Mouse (Mus musculus): ENCODE results near the gene Fkbp6. TPM values are rescaled to one million over a fixed set of nuclear protein-coding genes. Genes with fewer than 3 reads are reported as not detected.

Gene Fkbp6
- polyA plus RNA-seq, 1 experiment from 2014 or later, result 1.2 TPM

DNA sequence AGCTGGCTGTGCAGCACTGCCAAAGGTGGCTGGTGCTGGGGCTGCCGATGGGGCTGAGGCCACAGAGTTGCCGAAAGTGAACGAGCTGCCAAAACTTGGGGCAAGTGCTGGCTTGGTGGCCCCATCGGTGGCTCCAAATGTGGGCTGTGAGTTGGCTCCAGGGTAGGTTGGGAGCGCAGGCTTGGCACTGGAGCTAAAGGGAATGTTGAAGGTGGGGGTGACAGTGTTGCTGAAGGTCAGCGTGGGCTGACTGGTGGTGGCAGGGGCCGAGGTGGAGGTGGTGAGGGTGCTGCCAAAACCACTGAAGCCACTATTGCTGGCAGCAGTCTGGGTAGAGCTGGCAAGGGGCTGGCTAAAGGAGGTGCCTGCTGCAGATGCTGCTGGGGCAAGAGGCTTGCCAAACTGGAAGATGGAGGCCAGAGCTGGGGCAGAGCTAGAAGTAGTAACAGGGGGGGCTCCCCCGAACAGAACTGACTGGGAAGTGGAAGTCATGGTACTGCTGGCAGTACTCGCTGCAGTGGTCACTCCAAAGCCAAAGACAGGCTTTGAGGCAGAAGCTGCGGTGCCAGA lies 31.6 kb upstream of the Fkbp6 start:
- Histone ChIP-seq H3K4me1 (replicated peaks; ENCODE audit: control insufficient read depth, insufficient read depth) (no peaks in the 10 kb centered on the region), H3K27ac (replicated peaks) (no peak overlapping the region), H3K9me3 (ENCODE audit: control insufficient read depth, low read length) (no peaks in the 10 kb centered on the region), H3K4me2 (replicated peaks; ENCODE audit: low read depth) (no peak overlapping the region), H3K36me3 (ENCODE audit: control insufficient read depth, insufficient read depth, low read length) (peaks cover 66% of the 10 kb centered on the region), H3K4me3 (ENCODE audit: low read depth, low read length) (no peak overlapping the region), H3K9ac (ENCODE audit: low read length) (no peak overlapping the region), H3K27me3 (ENCODE audit: control insufficient read depth, insufficient read depth, low read length) (no peaks in the 10 kb centered on the region)
- WGBS, result 98% methylated on average over 10 of the region's 10 CpGs
- TF ChIP-seq CTCF (IDR thresholded peaks at IDR 0.05; ENCODE audit: low read depth), result no peak
- TF ChIP-seq EP300 (optimal IDR thresholded peaks at IDR 0.05), result no peak
- DNase-seq (ENCODE audit: low spot score) (no peak), ATAC-seq (ENCODE audit: low FRiP score, low TSS enrichment) (no peak)

DNA sequence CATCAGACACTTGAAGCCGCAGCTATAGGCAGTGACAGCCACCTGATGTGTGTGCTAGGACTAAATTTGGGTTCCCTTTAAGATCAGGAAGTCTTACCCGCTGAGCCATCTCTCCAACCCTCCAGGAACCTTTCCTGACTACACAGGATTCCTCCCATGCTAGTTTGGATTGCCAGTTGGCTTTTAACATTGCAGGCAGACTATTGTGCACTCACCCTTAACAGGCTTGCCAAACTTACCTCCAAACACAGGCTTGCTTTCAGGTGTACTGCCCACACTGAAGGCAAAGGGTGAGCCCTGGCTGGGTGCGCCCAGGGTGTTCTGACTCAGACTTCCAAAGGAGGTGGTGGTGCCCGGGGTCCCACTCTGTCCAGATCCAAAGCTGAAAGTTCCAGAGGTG lies 30.8 kb upstream of the Fkbp6 start:
- TF ChIP-seq CTCF (IDR thresholded peaks at IDR 0.05; ENCODE audit: low read depth) (no peak), EP300 (optimal IDR thresholded peaks at IDR 0.05) (no peak)
- Histone ChIP-seq H3K27ac (replicated peaks) (no peak overlapping the region), H3K4me1 (replicated peaks; ENCODE audit: control insufficient read depth, insufficient read depth) (no peaks in the 10 kb centered on the region), H3K9me3 (ENCODE audit: control insufficient read depth, low read length) (no peaks in the 10 kb centered on the region), H3K27me3 (ENCODE audit: control insufficient read depth, insufficient read depth, low read length) (no peaks in the 10 kb centered on the region), H3K4me3 (ENCODE audit: low read depth, low read length) (no peak overlapping the region), H3K9ac (ENCODE audit: low read length) (no peak overlapping the region), H3K36me3 (ENCODE audit: control insufficient read depth, insufficient read depth, low read length) (peaks cover 71% of the 10 kb centered on the region), H3K4me2 (replicated peaks; ENCODE audit: low read depth) (no peak overlapping the region)
- 93% methylated on average over 4 of the region's 4 CpGs for WGBS
- ATAC-seq (ENCODE audit: low FRiP score, low TSS enrichment) (no peak), DNase-seq (ENCODE audit: low spot score) (no peak)

DNA sequence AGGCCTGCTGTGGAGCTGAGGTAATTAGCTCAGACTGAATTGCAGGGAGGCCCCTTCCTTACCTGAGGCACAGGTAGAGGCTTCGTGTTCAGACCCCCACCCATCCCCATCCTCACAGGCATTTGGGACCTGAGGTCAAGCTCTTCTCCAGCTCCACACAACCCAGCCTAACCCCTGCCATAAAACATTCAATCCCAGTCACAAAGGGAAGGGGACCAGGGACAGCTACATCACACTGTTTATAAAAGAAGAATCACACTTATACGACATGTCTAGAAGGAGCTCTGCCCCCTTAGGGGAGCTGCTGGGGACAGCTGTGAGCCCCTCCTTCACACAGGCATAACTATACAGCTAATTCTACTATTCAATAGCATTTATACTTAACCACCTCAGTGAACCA lies 26.5 kb upstream of the Fkbp6 start:
- Histone ChIP-seq H3K4me3 (ENCODE audit: low read depth, low read length) (no peak overlapping the region), H3K36me3 (ENCODE audit: control insufficient read depth, insufficient read depth, low read length) (peaks cover 54% of the 10 kb centered on the region), H3K4me2 (replicated peaks; ENCODE audit: low read depth) (no peak overlapping the region), H3K27ac (replicated peaks) (no peak overlapping the region), H3K27me3 (ENCODE audit: control insufficient read depth, insufficient read depth, low read length) (no peaks in the 10 kb centered on the region), H3K9me3 (ENCODE audit: control insufficient read depth, low read length) (no peaks in the 10 kb centered on the region), H3K9ac (ENCODE audit: low read length) (no peak overlapping the region), H3K4me1 (replicated peaks; ENCODE audit: control insufficient read depth, insufficient read depth) (no peaks in the 10 kb centered on the region)
- ATAC-seq (ENCODE audit: low FRiP score, low TSS enrichment) (no peak), DNase-seq (ENCODE audit: low spot score) (no peak)
- TF ChIP-seq EP300 (optimal IDR thresholded peaks at IDR 0.05), result no peak
- 59% methylated on average over 2 of the region's 2 CpGs for WGBS

DNA sequence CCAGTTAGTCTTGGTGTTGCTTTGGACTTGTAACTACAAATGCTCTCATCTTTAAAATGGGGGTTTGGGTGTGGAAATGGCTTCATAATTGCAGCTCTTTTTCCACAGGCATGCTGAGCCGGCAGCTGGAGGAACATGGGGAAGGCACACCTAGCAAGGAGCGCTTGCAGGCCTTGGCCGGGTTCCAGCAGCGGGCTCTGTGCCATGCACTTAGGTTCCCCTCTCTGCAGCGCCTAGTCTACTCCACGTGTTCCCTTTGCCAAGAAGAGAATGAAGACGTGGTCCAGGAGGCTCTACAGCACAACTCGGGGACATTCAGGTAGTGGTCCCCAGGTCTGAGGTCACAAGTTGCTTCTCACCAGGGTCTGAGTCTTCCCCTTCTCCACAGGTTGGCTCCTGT lies 25.3 kb upstream of the Fkbp6 start:
- no peak for ATAC-seq (ENCODE audit: low FRiP score, low TSS enrichment)
- WGBS, result 38% methylated on average over 8 of the region's 8 CpGs
- no peak overlapping the region for H3K4me3 ChIP-seq (ENCODE audit: low read depth, low read length)
- peaks cover 2% of the 10 kb centered on the region; the same call in 1 of the 2 replicates for H3K4me1 ChIP-seq (replicated peaks; ENCODE audit: control insufficient read depth, insufficient read depth)
- H3K9ac ChIP-seq (ENCODE audit: low read length), result no peak overlapping the region
- no peak for TF ChIP-seq CTCF (IDR thresholded peaks at IDR 0.05; ENCODE audit: low read depth)
- no peak for TF ChIP-seq EP300 (optimal IDR thresholded peaks at IDR 0.05)
- H3K9me3 ChIP-seq (ENCODE audit: control insufficient read depth, low read length), result no peaks in the 10 kb centered on the region
- DNase-seq (ENCODE audit: low spot score), result peak; percentile 76
- H3K27me3 ChIP-seq (ENCODE audit: control insufficient read depth, insufficient read depth, low read length), result no peaks in the 10 kb centered on the region
- no peak overlapping the region for H3K27ac ChIP-seq (replicated peaks)
- H3K4me2 ChIP-seq (replicated peaks; ENCODE audit: low read depth), result no peak overlapping the region
- peaks cover 46% of the 10 kb centered on the region for H3K36me3 ChIP-seq (ENCODE audit: control insufficient read depth, insufficient read depth, low read length)

DNA sequence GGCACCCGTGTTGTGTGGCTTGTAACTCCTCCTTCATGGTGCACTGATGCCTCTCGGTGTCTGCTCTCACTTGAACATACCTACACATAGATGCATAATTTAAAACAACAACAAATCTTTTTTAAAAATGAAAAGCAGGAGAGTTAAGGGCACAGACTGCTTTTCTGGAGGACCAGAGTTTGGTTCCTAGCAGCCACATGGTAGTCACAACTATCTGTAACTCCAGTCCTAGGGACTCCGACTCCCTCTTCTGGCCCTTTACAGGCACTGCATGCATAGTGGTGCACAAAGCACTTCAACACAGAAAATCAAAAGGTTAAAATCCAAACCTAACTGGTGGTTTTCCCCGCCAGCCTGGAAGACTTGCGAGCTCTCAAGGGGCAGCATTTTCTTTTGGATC lies 23.8 kb upstream of the Fkbp6 start:
- H3K36me3 ChIP-seq (ENCODE audit: control insufficient read depth, insufficient read depth, low read length), result peaks cover 36% of the 10 kb centered on the region
- 94% methylated on average over 5 of the region's 5 CpGs for WGBS
- DNase-seq (ENCODE audit: low spot score) (no peak), ATAC-seq (ENCODE audit: low FRiP score, low TSS enrichment) (no peak)
- H3K9ac ChIP-seq (ENCODE audit: low read length), result no peak overlapping the region
- no peaks in the 10 kb centered on the region for H3K9me3 ChIP-seq (ENCODE audit: control insufficient read depth, low read length)
- TF ChIP-seq CTCF (IDR thresholded peaks at IDR 0.05; ENCODE audit: low read depth) (peak; percentile 33), EP300 (optimal IDR thresholded peaks at IDR 0.05) (no peak)
- no peaks in the 10 kb centered on the region for H3K27me3 ChIP-seq (ENCODE audit: control insufficient read depth, insufficient read depth, low read length)
- no peak overlapping the region for H3K4me2 ChIP-seq (replicated peaks; ENCODE audit: low read depth)
- H3K4me1 ChIP-seq (replicated peaks; ENCODE audit: control insufficient read depth, insufficient read depth), result peaks cover 2% of the 10 kb centered on the region; the same call in 1 of the 2 replicates
- H3K27ac ChIP-seq (replicated peaks), result no peak overlapping the region
- H3K4me3 ChIP-seq (ENCODE audit: low read depth, low read length), result no peak overlapping the region

DNA sequence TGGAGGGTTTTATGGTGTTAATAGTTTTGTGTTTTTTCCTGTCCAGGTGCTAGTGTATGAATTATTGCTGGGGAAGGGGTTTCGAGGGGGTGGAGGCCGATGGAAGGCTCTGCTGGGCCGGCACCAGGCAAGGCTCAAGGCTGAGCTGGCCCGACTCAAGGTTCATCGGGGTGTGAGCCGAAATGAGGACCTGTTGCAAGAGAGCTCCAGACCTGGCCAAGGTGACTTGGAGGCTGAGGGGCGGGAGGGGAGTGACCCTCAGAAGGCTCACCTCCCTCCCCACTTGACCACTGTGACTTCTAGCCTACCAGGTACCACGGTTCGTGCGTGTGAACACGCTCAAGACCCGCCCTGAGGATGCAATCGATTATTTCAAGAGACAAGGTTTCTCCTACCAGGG lies 21.4 kb upstream of the Fkbp6 start:
- Histone ChIP-seq H3K36me3 (ENCODE audit: control insufficient read depth, insufficient read depth, low read length) (peaks cover 23% of the 10 kb centered on the region), H3K9me3 (ENCODE audit: control insufficient read depth, low read length) (no peaks in the 10 kb centered on the region), H3K9ac (ENCODE audit: low read length) (no peak overlapping the region), H3K4me1 (replicated peaks; ENCODE audit: control insufficient read depth, insufficient read depth) (peaks cover 2% of the 10 kb centered on the region; the same call in 1 of the 2 replicates), H3K27me3 (ENCODE audit: control insufficient read depth, insufficient read depth, low read length) (no peaks in the 10 kb centered on the region), H3K4me3 (ENCODE audit: low read depth, low read length) (no peak overlapping the region), H3K27ac (replicated peaks) (no peak overlapping the region), H3K4me2 (replicated peaks; ENCODE audit: low read depth) (no peak overlapping the region)
- no peak for ATAC-seq (ENCODE audit: low FRiP score, low TSS enrichment)
- 96% methylated on average over 13 of the region's 13 CpGs for WGBS
- TF ChIP-seq CTCF (IDR thresholded peaks at IDR 0.05; ENCODE audit: low read depth), result no peak
- TF ChIP-seq EP300 (optimal IDR thresholded peaks at IDR 0.05), result no peak
- DNase-seq (ENCODE audit: low spot score), result no peak

Data from stomach, postnatal 0 days (tissue).